Mouse (Mus musculus) lung, adult 2 months (tissue): Measurements from ENCODE around the gene Rps3a1.

ENCODE experiments used
- CTCF ChIP-seq: fragments of 200-500 bp; IDR thresholded peaks from 2 replicates; pipeline ENCODE4 v1.5.1; 2011; ENCODE audit warnings: mild to moderate bottlenecking, low read length, control low read depth; ENCODE audit not compliant: insufficient read depth
- POLR2A ChIP-seq: fragments of 200-500 bp; IDR thresholded peaks from 2 replicates; pipeline ENCODE4 v1.6.1; 2011; ENCODE audit warnings: low read depth, mild to moderate bottlenecking, control low read depth, low read length, borderline replicate concordance; ENCODE audit errors: extremely low read depth

- no peak for TF ChIP-seq CTCF
- no peak for TF ChIP-seq POLR2A
Measured at GRCm38 (mm10) chr3:86149063-86149462, 6.6 kb upstream of the Rps3a1 start.
